Mouse (Mus musculus) forebrain, postnatal 0 days (tissue): ENCODE results near the gene Ubxn6. TPM values are rescaled to one million over a fixed set of nuclear protein-coding genes. Genes with fewer than 3 reads are reported as not detected.

Source experiments
- ATAC-seq: fragments of 200-750 bp; cut with Nextera tagmentation; 2 replicates; pipeline ENCODE4 v1.8.0; 2017; ENCODE audit warnings: mild to moderate bottlenecking, moderate library complexity
- DNase-seq: peaks from one replicate; pipeline ENCODE4 v3.0.0-alpha.2; 2015
- H3K27ac ChIP-seq: fragments of 300-500 bp; sonication (generic); 2 replicates; pipeline ENCODE4 v1.5.1; 2014; ENCODE audit warnings: low read depth, mild to moderate bottlenecking, antibody characterized with exemption, low read length, moderate library complexity, mixed read lengths
- H3K27me3 ChIP-seq: fragments of 300-500 bp; sonication (generic); 2 replicates; pipeline ENCODE4 v1.6.1; 2014; ENCODE audit warnings: mild to moderate bottlenecking, low read length, mixed read lengths; ENCODE audit not compliant: insufficient read depth
- H3K36me3 ChIP-seq: fragments of 300-500 bp; sonication (generic); 2 replicates; pipeline ENCODE4 v1.6.1; 2014; ENCODE audit warnings: mild to moderate bottlenecking, moderate library complexity; ENCODE audit not compliant: insufficient read depth
- H3K4me1 ChIP-seq: fragments of 300-500 bp; sonication (generic); 2 replicates; pipeline ENCODE4 v1.6.1; 2014; ENCODE audit warnings: antibody characterized with exemption; ENCODE audit not compliant: insufficient read depth
- H3K4me2 ChIP-seq: fragments of 300-500 bp; sonication (generic); 2 replicates; pipeline ENCODE4 v1.6.1; 2014; ENCODE audit warnings: low read depth, mild to moderate bottlenecking, moderate library complexity
- H3K4me3 ChIP-seq: fragments of 300-500 bp; sonication (generic); 2 replicates; pipeline ENCODE4 v1.5.1; 2014; ENCODE audit warnings: low read depth, low read length, mixed read lengths
- H3K9ac ChIP-seq: fragments of 300-500 bp; sonication (generic); 2 replicates; pipeline ENCODE4 v1.6.1; 2014; ENCODE audit warnings: mild to moderate bottlenecking
- H3K9me3 ChIP-seq: fragments of 300-500 bp; sonication (generic); 2 replicates; pipeline ENCODE4 v1.6.1; 2016; ENCODE audit warnings: low read length
- CTCF ChIP-seq: sonication (generic); IDR thresholded peaks from 2 replicates; pipeline ENCODE4 v1.5.1; 2016; ENCODE audit warnings: antibody characterized with exemption, control low read depth, low read depth
- WGBS: fragments of 180-500 bp; shearing (Covaris S2); extraction: QIAGEN DNeasy Blood & Tissue Kit; methylation state at CpG from one replicate; pipeline ENCODE4 v1.1.7; 2014; 5-methylcytosine and 5-hydroxymethylcytosine counted together
- polyA plus RNA-seq: library from polyadenylated mRNA; unstranded; fragments of >200 nt; fragmentation: Nextera tagmentation; extraction: Ambion mirVana; gene quantifications from 2 replicates; pipeline ENCODE4 v1.2.1, GENCODE M21; 2015
- total RNA-seq: library from RNA; depleted of rRNA; stranded (reverse); fragments of >200 nt; gene quantifications from 2 replicates; pipeline ENCODE4 v1.2.3, GENCODE M21; 2014

Ubxn6 gene
- total and polyA plus RNA-seq, 2 experiments from 2014 or later: 88.1 to 90.3 TPM

DNA sequence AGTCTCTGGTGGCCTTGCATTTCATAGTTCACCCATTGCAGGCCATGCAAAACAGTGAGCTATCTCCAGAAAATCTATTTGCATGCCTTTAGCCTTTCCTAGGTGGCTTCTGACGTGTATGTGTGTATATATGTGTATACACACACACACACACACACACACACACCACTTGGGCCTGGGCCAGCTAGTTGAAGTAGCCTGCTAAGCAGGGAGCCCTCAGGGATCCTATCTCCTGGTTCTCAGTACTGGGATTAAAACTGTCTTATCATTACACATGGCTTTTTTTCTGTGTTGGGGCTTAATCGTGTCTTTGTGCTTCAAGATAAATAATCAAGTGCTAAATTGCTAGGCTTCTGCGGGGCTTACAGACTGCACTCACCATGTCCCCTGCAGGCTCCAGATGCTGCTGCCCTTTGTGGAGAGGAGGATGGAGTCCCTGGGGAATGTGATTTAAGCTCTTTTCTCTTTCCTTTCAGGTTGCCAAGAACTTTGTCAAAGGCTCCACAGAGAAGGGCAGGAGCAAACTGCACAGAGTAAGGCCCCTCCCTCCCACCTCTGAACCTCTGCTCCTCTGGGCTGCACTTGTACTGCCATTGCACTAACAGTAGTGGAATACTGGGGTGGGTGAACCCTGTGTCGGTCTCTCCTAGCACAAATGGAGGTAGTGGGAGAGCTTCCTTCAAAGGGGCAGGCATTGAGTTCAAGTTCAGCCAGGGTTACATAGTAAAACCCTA lies 18.7 kb downstream of the Ubxn6 start:
- H3K4me2 ChIP-seq: no peak overlapping the region
- ATAC-seq (no peak), DNase-seq (no peak)
- no peaks in the 10 kb centered on the region for H3K4me1 ChIP-seq
- no peak overlapping the region for H3K9ac ChIP-seq
- H3K36me3 ChIP-seq: peaks cover 17% of the 10 kb centered on the region
- H3K4me3 ChIP-seq: no peak overlapping the region
- TF ChIP-seq CTCF: no peak
- WGBS: 54% methylated on average over 4 of the region's 4 CpGs
- H3K27me3 ChIP-seq: no peaks in the 10 kb centered on the region
- no peak overlapping the region for H3K27ac ChIP-seq
- no peaks in the 10 kb centered on the region for H3K9me3 ChIP-seq

GRCm38 (mm10) chr17:56054938-56055337 lies 19.9 kb downstream of the Ubxn6 start:
- Histone ChIP-seq H3K4me2 (no peak overlapping the region), H3K9me3 (no peaks in the 10 kb centered on the region), H3K27ac (no peak overlapping the region), H3K4me3 (no peak overlapping the region), H3K36me3 (peaks cover 9% of the 10 kb centered on the region), H3K9ac (no peak overlapping the region), H3K27me3 (no peaks in the 10 kb centered on the region), H3K4me1 (no peaks in the 10 kb centered on the region)
- DNase-seq (no peak), ATAC-seq (no peak)
- TF ChIP-seq CTCF: no peak

DNA sequence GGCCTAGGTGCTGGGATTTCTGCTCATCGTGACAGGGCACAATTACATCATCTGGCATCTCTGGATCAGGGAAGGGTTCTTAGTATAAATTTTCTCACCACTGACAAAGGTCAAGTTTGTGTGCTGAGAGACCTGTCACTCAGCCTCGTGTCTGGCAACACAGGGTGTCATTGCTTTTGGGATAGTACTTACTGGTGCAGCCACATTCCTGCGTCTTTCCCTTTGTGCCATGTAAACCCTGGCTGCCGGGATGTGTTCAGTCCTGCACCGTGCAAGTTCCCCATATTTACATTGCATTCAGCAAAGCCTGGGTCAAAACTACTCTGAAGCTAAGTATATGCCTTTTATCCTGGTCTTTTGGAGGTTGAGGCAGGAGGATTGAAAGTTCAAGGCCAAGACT lies 23.5 kb downstream of the Ubxn6 start:
- DNase-seq: no peak
- no peak for ATAC-seq
- TF ChIP-seq CTCF: no peak
- no peaks in the 10 kb centered on the region for H3K9me3 ChIP-seq
- no peaks in the 10 kb centered on the region for H3K4me1 ChIP-seq
- 88% methylated on average over 5 of the region's 5 CpGs for WGBS
- H3K4me2 ChIP-seq: no peak overlapping the region
- H3K27me3 ChIP-seq: no peaks in the 10 kb centered on the region
- H3K27ac ChIP-seq: no peak overlapping the region
- H3K4me3 ChIP-seq: no peak overlapping the region
- peaks cover 11% of the 10 kb centered on the region for H3K36me3 ChIP-seq
- H3K9ac ChIP-seq: no peak overlapping the region

GRCm38 (mm10) chr17:56040857-56041163 lies 34.0 kb downstream of the Ubxn6 start:
- no peak for DNase-seq
- Histone ChIP-seq H3K4me2 (peak overlapping the region; percentile 93), H3K4me3 (peak overlapping the region; percentile 83), H3K9ac (peak overlapping the region; percentile 67), H3K27me3 (no peaks in the 10 kb centered on the region), H3K27ac (no peak overlapping the region), H3K9me3 (no peaks in the 10 kb centered on the region), H3K4me1 (peaks cover 6% of the 10 kb centered on the region; the same call in 1 of the 2 replicates), H3K36me3 (no peaks in the 10 kb centered on the region; the same call in 1 of the 2 replicates)
- no peak for ATAC-seq
- 1% methylated on average over 12 of the region's 12 CpGs for WGBS
- TF ChIP-seq CTCF: no peak

DNA sequence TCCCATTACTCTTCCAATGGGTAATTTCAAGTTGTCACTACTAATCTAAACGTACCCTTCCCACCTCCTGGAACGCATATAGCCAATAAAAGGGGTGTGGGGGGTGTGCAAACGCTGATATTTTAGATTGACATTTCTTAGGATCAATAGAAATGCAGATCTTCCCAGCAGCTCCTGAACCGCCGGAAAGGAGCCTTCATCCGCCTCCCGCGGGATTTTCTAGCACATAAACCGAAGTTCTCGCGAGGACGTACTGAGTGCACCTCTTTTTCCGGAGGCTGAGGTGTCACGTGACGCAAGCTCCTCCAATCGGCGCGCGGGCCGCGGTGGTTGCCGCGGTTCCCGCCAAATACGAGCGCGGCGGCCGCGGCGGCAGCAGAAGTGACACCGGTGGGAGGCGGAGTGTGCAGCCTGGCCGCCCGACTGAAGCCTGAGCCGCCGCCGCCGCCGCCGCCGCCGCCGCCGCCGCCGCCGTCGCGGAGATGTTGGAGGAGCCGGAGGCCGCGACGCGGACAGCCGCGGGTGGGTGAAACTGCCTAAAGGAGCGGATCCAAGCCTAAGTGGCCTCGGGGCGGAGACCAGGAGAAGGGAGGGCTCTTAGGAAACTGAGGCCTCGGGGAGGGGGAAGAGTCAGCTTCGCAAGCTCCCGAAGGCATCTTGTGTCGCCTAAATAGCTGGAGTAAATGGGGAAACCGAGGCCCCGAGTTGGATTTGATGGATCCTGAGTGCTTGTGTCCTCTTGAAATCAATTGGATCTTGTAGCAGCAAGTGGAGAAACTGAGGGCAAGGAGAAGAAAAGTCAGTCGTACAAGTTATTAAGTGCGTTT lies 34.6 kb downstream of the Ubxn6 start, which contains the start of gene Chaf1a:
TSS of gene Chaf1a (plus strand) at position 410 of the 827 bp plus-strand sequence.
- no peak within 1 kb of the TSS for H3K27ac ChIP-seq
- WGBS: under 1% methylated on average over 68 of the region's 68 CpGs
- H3K4me2 ChIP-seq: peak within 1 kb of the TSS; percentile 93
- H3K9ac ChIP-seq: peak within 1 kb of the TSS; percentile 67
- ATAC-seq (peak; percentile 90), DNase-seq (peak; percentile 98)
- H3K27me3 ChIP-seq: no peaks in the 10 kb centered on the region
- peaks cover 8% of the 10 kb centered on the region; the same call in 1 of the 2 replicates for H3K4me1 ChIP-seq
- no peaks in the 10 kb centered on the region for H3K9me3 ChIP-seq
- TF ChIP-seq CTCF: no peak
- H3K4me3 ChIP-seq: peak within 1 kb of the TSS; percentile 83
- no peaks in the 10 kb centered on the region for H3K36me3 ChIP-seq

GRCm38 (mm10) chr17:56039345-56039744 lies 35.5 kb downstream of the Ubxn6 start:
- WGBS: 81% methylated on average over 4 of the region's 4 CpGs
- Histone ChIP-seq H3K27ac (no peak overlapping the region), H3K4me1 (peaks cover 8% of the 10 kb centered on the region; the same call in 1 of the 2 replicates), H3K9me3 (no peaks in the 10 kb centered on the region), H3K9ac (no peak overlapping the region), H3K4me3 (no peak overlapping the region), H3K27me3 (no peaks in the 10 kb centered on the region), H3K36me3 (peaks cover 5% of the 10 kb centered on the region; the same call in 1 of the 2 replicates), H3K4me2 (0 out of 2 replicates have a peak overlapping the region, but pooled peaks have one; percentile 93)
- no peak for DNase-seq
- no peak for TF ChIP-seq CTCF
- ATAC-seq: no peak

DNA sequence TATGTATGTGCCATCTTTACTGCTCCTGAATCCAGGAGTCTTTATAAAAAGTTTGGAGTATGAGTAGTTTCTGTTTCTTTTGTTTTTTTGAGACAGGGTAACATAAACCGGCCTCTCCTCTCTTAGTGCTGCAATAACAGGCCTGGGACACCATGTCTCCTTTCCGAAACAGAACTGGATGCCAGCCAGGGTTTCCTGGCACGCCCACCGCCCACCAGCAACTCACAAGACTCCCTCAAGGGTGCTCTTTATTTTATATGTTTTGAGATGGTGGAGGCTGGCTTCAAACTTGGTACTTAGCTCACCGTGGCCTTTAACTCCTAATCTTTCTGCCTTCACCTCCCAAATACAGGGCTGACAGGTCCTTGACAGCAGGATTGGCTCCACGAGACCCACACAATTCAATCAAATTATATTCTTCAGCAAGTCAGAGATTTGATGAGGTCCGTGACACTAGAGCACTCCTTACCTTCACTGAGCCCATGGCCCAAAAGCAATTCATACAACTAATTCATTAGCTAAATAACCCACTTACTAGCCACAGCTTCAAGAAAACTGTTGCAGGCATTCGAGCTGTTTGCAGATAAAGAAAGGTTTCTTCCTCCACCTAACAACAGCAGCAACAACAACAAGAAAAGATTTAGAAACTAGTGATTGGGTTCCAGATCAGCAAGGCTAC lies 36.1 kb downstream of the Ubxn6 start:
- DNase-seq: no peak
- peaks cover 8% of the 10 kb centered on the region; the same call in 1 of the 2 replicates for H3K4me1 ChIP-seq
- no peak for ATAC-seq

More for the DNA sequence above, 36.1 kb downstream of the Ubxn6 start:
- Histone ChIP-seq H3K4me2 (no peak overlapping the region), H3K27me3 (no peaks in the 10 kb centered on the region), H3K4me3 (no peak overlapping the region), H3K9me3 (no peaks in the 10 kb centered on the region), H3K9ac (no peak overlapping the region), H3K27ac (no peak overlapping the region), H3K36me3 (peaks cover 9% of the 10 kb centered on the region)
- no peak for TF ChIP-seq CTCF
- 80% methylated on average over 8 of the region's 8 CpGs for WGBS
